Mouse (Mus musculus): ENCODE data around the gene Fancc. TPM values are rescaled to one million over a fixed set of nuclear protein-coding genes. Genes with fewer than 3 reads are reported as not detected.

The Fancc gene
- total RNA-seq, 2 experiments from 2014 or later: 3.5 to 6.7 TPM

- intact Hi-C loops (cut with DNase I): loop anchor here (2.0 kb wide), 1 partner anchor 193 kb away; no protein-coding TSS in a partner anchor
- DNase-seq: peak in 1 of 2 experiments; percentile 58
Observed at GRCm38 (mm10) chr13:63239301-63239804, 257.7 kb downstream of the Fancc start.

- DNase-seq: no peak
- intact Hi-C loops (cut with DNase I): loop anchor here (2.0 kb wide), 1 partner anchor 191 kb away; no protein-coding TSS in a partner anchor
Observed at GRCm38 (mm10) chr13:63238045-63238444, 259.0 kb downstream of the Fancc start.

- no peak for DNase-seq
- intact Hi-C loops (cut with DNase I): no loop called here
Observed at GRCm38 (mm10) chr13:63236159-63236893, 260.8 kb downstream of the Fancc start.

GRCm38 (mm10) chr13:63235551-63235950, 261.5 kb downstream of the Fancc start:
- intact Hi-C loops (cut with DNase I): no loop called here
- DNase-seq: no peak

Small RNAs within 50 kb of the gene (microRNA-seq; reads per million reads assigned to microRNA genes)
- 77,823 to 78,898 reads per million in 2 experiments for gene Mir23b (ENCODE audit: borderline number of aligned reads in 2 of 2)
- gene Mir24-1 (ENCODE audit: borderline number of aligned reads in 2 of 2): 0 reads per million in 2 experiments
- gene Mir27b (ENCODE audit: borderline number of aligned reads in 2 of 2): 4,500 to 5,457 reads per million in 2 experiments
- gene Mir3074-1 (ENCODE audit: borderline number of aligned reads in 2 of 2): 0 reads per million in 2 experiments

Other genes with a start within 250 kb of the Fancc start
- 10 to 100 TPM; 17.5 to 18.5 TPM for gene Ptch1, start 76.3 kb upstream of the Fancc start, total RNA-seq (2021)